Mouse (Mus musculus) brain, embryonic 14.5 days (tissue): ENCODE data around the gene Mars. TPM values are rescaled to one million over a fixed set of nuclear protein-coding genes. Genes with fewer than 3 reads are reported as not detected.

Experiments used
- DNase-seq: peaks from one replicate; pipeline ENCODE4 v3.0.0-alpha.2; 2011; ENCODE audit warnings: low read depth
- CTCF ChIP-seq: fragments of 200-500 bp; IDR thresholded peaks from 2 replicates; pipeline ENCODE4 v1.5.1; 2012; ENCODE audit warnings: inconsistent platforms, mild to moderate bottlenecking, moderate library complexity, borderline replicate concordance; ENCODE audit not compliant: insufficient read depth, insufficient read length; ENCODE audit errors: extremely low read depth
- POLR2A ChIP-seq: fragments of 200-500 bp; IDR thresholded peaks from 2 replicates; pipeline ENCODE4 v1.6.1; 2012; ENCODE audit warnings: mild to moderate bottlenecking, inconsistent platforms, borderline replicate concordance; ENCODE audit not compliant: poor library complexity, insufficient read depth, insufficient read length, severe bottlenecking; ENCODE audit errors: extremely low read depth
- polyA plus RNA-seq: library from polyadenylated mRNA; depleted of rRNA; stranded (reverse); fragments of >200 nt; gene quantifications from 2 replicates; pipeline ENCODE4 v1.2.3, GENCODE M21; 2012

The Mars gene
- polyA plus RNA-seq, 1 experiment, result 88.2 TPM

DNA sequence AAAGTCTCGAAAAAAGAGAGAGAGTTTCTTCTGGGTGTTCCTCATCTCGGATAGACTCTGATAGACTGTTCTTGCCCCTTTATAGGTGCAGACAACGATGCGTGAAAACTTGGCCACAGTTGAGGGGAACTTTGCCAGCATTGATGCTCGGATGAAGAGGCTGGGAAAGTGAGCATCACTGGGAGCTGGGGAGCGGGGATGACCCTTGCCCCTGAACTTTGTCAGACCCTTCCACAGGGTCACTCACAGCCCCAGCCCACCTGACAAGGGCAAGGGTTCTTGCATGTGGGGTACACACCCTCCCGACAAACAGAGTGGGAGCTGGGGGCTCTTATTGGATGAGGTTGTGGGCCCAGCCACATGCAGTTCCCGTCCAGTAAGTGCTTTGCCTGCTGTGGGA, 30.3 kb downstream of the Mars start:
- DNase-seq, result no peak
- no peak for TF ChIP-seq POLR2A
- TF ChIP-seq CTCF, result no peak

DNA sequence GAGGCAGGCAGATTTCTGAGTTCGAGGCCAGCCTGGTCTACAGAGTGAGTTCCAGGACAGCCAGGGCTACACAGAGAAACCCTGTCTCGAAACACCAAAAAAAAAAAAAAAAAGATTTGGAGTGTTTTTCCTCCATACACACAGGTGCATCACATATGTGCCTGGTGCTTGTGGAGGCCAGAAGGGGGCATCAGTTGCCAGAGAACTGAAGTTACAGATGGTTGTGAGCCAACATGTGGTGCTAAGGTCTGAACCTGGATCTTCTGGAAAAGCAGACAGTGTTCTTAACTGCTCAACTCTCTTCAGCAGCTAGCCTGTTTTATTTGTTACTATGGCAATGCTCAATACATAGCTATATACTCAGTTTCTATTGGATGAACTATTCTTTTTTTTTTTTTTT, 31.9 kb downstream of the Mars start:
- no peak for DNase-seq
- TF ChIP-seq POLR2A (no peak), CTCF (peak; percentile 15; the same call in 1 of the 2 replicates)

DNA sequence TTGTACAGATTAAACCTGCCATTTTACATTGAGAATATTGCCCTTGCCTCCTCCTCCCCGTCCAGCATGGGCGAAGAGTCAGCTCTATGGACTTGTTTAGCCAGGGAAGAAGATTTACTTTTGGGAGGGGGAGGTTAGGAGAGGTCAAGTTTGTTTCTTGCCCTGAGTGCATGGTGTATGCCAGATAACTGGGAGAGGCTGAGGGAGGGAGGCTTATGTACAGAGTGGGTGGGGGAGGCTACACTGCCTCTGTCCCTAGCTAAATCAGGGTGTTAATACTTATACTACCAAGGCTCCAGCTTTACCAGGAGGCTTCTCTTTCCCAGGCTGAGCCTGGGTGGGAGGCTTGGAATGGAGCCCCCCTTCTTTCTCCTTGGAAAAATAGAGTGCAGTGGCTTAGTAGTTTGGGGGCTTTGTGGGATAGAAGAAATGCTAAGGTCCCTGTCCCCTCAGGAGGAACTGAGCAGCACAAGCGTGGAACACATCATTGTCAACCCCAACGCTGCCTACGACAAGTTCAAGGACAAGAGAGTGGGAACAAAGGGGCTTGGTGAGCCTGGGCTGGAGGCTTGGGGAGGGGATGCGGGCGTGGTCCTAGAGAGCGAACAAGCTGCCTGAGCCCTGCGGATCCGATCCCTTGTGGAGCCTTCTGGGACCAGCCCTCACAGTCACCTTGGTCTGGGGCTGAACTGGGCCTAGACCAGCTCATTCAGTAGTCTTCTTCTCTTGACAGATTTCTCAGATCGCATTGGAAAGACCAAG, 37.1 kb downstream of the Mars start:
- no peak for TF ChIP-seq POLR2A
- no peak for TF ChIP-seq CTCF
- DNase-seq, result no peak

DNA sequence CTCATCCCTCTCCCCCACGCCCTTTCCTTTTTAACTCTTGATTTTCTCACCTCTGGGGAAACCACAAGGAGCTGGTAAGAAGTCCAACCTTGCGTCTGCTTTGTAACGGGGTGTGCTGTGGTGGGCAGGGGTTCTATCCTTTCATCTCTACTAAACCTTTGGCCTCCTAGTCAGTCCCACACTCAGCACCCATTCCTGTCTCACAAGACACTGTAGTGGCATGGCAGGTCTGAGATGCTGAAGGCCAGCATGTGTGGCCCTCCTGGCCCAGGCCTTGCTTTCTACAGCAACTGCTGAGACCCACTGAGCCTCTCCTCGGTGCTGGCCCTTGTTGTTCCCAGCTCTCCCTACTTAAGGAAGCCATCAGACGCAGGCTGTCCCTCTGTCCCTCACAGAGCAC, 39.2 kb downstream of the Mars start:
- no peak for TF ChIP-seq POLR2A
- TF ChIP-seq CTCF, result no peak
- no peak for DNase-seq

DNA sequence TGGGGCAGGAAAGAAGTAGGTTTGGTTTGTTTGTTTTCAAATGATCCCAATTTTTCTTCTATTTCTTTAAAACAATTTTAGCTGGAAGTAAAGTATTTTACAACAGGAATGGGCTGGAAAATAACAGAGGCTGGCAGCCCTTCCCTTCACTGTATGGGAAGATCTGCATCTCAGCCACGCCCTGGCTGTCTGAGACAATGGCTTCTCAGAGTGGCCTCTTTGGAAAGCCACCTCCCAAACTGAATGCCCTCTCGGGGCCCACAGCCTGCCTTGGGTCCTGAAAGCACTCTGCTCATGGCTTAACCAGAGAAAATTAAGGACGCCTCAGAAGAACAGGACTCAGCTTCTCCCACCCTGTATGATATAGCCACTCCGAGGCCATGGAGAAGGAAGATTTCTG, 41.7 kb downstream of the Mars start:
- no peak for DNase-seq
- TF ChIP-seq CTCF, result no peak
- no peak for TF ChIP-seq POLR2A

DNA sequence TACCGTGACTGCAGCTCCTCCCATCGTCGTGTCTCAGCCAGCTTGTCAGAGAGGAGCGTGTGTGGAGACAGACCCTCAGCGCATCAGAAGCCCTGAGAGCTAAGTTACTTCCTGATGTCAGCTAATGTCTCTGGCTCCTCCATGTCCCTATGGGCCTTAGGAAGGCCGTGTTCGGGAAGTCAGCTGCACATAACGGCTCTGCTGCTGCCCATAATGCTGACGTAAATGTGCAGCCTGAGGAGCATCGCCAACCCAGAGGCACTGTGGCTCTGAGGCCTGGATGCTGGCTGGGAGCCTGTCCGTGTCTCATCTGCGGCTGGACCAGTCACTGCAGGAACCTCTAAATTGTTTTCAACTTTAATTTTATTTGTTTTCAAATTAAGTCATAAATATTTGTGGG, 42.5 kb downstream of the Mars start:
- TF ChIP-seq POLR2A, result no peak
- TF ChIP-seq CTCF, result no peak

DNA sequence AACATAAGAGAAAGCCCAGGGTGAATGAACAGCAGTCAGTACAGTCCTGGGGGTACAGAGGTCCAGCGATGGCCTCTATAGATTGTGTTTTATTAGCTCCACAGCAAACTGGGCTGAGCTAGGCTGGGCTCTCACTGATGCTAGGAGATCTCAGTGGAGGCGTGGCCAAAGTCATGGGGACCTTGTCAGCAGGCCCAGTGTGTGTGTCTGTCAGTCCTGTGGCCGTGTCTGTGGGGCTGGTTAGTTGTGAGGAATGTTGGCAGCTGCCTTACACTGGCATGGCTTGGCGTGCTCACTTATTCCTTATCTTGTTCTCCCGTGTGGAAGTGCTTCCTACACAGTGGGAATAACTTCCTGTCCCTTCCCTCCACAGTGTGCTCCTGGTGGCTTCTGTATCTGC, 43.2 kb downstream of the Mars start:
- DNase-seq, result no peak
- TF ChIP-seq CTCF (no peak), POLR2A (no peak)

More for the DNA sequence above, 42.5 kb downstream of the Mars start:
- no peak for DNase-seq

DNA sequence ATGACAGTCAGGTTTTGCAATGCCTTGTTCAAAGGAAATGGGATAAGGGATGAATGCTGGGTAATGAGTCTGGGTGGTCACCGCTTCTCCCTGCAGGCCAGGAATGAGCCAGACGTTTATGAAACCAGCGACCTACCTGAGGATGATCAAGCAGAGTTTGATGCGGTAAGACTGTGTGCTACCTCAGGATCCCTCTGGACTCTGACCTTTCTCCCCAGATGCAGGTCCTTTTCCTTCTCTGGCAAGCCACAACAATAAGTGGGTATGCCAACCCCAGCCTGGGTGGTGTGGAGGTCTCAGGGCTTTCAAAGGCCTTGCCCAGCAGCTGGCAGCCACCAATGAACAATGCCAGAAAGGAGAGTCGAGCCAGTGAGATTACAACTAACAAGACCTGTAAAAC, 44.3 kb downstream of the Mars start:
- TF ChIP-seq POLR2A (no peak), CTCF (no peak)
- no peak for DNase-seq

DNA sequence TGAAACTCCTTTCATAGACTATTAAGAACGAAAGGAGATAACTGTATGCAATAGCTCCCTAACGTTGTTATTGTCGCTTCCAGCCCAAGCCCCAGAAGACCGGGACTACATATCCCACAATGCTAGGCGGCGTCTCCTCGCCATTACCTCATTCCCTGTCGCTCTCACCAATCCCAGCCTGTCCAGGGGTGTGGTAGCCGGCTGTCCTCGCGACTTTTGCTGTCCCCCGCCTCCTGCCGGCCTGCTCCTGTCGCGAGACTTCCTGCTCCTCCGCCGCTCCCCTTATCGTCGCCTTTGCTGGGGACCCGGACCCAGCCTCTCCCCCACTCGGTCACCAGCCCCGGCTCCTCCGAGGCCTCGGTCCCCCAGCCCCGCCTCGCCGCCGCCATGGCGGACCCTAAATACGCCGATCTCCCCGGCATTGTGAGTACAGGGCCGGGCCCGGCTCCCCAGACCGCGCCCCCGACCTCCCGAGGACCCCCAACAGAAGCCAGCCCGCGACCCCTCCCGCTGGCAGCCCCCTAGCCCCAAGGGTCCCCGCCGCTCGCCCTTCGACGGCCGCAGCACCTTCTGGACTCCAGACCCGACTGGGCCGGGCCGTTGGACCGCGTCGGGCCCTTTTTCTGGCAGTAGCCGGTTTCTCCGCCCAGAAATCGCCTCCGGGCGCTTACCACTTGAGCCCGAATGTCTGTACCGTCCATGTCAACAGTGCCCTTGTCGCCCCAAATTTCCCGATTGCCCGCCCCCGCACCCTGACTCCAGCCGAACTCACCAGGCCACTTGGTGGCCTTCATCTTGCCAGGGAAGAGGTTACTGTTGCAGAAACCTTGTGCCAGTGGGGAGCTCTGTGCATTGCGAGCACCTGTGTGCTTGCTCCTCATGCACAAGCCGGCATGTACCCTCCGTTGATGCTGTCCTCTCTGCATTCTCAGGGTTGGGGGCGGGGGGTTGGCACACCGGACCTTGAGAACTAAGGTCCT, 45.2 kb downstream of the Mars start, which contains the start of gene Dctn2:
Dctn2 (plus strand) TSS at position 257 of the 980 bp plus-strand sequence.
- peak; percentile 99 for DNase-seq
- TF ChIP-seq POLR2A (0 out of 2 replicates have a peak, but pooled peaks have one; percentile 41), CTCF (no peak)

DNA sequence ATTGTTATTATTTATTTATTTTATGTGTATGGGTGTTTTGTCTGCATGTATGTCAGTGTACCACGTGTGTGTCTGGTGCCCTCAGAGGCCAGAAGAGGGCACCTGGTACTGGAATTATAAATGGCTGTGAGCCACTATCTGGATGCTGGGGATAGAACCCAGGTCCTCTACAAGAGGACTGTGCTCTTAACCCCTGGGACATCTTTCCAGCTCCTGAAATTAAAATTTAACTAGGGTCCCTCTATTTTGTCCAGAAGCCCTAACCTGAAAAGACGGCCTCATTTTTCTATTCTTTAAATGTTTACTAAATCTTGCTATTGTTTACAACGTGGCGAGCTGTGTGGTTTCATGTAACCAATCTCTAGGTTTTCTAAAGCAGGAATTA, 45.9 kb downstream of the Mars start:
- no peak for TF ChIP-seq POLR2A
- TF ChIP-seq CTCF, result no peak
- peak; percentile 54 for DNase-seq

DNA sequence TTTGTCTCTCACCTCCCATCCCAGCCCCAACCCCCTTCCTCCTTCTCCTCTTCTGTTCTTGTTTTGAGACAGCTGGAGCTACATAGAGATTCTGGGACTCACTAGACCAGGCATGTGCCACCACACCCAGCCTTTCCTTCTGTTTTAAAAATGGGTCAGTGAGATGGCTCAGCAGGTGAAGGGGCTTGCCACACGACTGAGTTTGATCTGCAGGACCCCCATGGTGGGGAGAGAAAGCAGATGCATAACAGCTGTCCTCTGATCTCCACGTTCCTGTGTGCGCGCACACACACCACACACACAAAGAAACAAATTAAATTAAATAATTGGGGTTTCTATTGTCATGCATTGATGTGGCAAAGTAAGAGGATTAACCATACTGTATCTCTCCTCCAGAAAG, 46.6 kb downstream of the Mars start:
- TF ChIP-seq POLR2A (no peak), CTCF (no peak)
- no peak for DNase-seq
